Mouse (Mus musculus) bone marrow, adult 2 months (tissue): ENCODE data around the gene Rpl13a.

Source experiments
- CTCF ChIP-seq: fragments of 200-500 bp; IDR thresholded peaks from 2 replicates; pipeline ENCODE4 v1.5.1; 2011; ENCODE audit warnings: low read length, control low read depth; ENCODE audit not compliant: control insufficient read depth, insufficient read depth
- POLR2A ChIP-seq: fragments of 200-500 bp; IDR thresholded peaks from 2 replicates; pipeline ENCODE4 v1.6.1; 2011; ENCODE audit warnings: low read depth, mild to moderate bottlenecking, control low read depth, low read length, borderline replicate concordance; ENCODE audit not compliant: control insufficient read depth

- TF ChIP-seq CTCF (no peak), POLR2A (no peak)
Observed at GRCm38 (mm10) chr7:45122561-45123185, 5.9 kb downstream of the Rpl13a start.
